Comparison of ENCODE assay signal across 9 mouse cellular contexts in the genomic region with DNA sequence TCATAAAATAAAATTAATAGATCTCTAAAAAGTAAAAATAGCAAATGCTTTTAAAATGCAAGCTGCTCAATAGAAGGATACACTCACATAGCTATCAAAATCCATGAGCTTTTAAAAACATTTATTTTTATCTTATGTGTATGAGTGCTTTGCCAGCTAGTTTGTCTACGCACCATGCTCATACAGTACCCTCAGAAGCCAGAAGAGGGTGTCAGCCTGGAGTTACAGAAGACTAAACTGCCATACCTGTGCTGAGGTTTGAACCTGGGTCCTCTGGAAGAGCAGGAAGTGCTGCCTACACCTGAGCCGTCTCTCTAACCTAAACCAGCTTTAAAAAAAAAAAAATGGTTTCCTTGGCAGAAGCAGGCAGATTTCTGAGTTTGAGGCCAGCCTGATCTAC. TPM values are rescaled to one million over a fixed set of nuclear protein-coding genes. Genes with fewer than 3 reads are reported as not detected.
"Had no signal": no experiment of that assay in that cellular context is flagged by ENCODE, and none has a peak within 500 bp of the region (broad histone marks: within the 10 kb centered on the region; RNA-seq: fewer than 3 reads in every experiment).

No protein-coding gene starts in this region.

- H3K4me1 ChIP-seq: limb, embryonic 12.5 days; liver, embryonic 13.5 days; midbrain, embryonic 12.5 days had no signal

- H3K9me3 ChIP-seq: limb, embryonic 12.5 days; liver, embryonic 13.5 days; midbrain, embryonic 12.5 days had no signal

- ATAC-seq: liver, postnatal 0 days had no signal

- H3K9ac ChIP-seq: limb, embryonic 12.5 days; liver, embryonic 13.5 days; liver, postnatal 0 days; midbrain, embryonic 12.5 days had no signal

- DNase-seq: kidney, postnatal 10 days; kidney, postnatal 4 days; liver; liver, embryonic 13.5 days; liver, postnatal 0 days; right cerebral cortex, postnatal 14 days had no signal

- H3K36me3 ChIP-seq: limb, embryonic 12.5 days; liver, embryonic 13.5 days; midbrain, embryonic 12.5 days had no signal

- H3K4me3 ChIP-seq: limb, embryonic 12.5 days; liver, embryonic 13.5 days; midbrain, embryonic 12.5 days had no signal

- H3K27ac ChIP-seq: limb, embryonic 12.5 days; liver, embryonic 13.5 days; midbrain, embryonic 12.5 days had no signal

- H3K4me2 ChIP-seq: limb, embryonic 12.5 days; liver, embryonic 13.5 days; midbrain, embryonic 12.5 days had no signal

RNA-seq across cellular contexts. Expression of a gene that starts 5.6 kb away (rescaled TPM):
- total RNA-seq: megakaryocyte-erythroid progenitor cell, adult 5-6 weeks had no signal
- polyA plus RNA-seq: liver, postnatal 0 days had no signal
